Mouse (Mus musculus): ENCODE measurements around the gene Yju2. TPM values are rescaled to one million over a fixed set of nuclear protein-coding genes. Genes with fewer than 3 reads are reported as not detected.
A peak's percentile ranks its signal among the peaks of the same experiment; 100 is the strongest.

Yju2 gene
- polyA plus RNA-seq, 1 experiment from 2014 or later = 24.2 TPM

GRCm38 (mm10) chr17:55990278-55990898 is 31.5 kb downstream of the Yju2 start:
- Histone ChIP-seq H3K27me3 (replicated peaks) (no peaks in the 10 kb centered on the region), H3K9ac (no peak overlapping the region), H3K4me1 (peaks cover 12% of the 10 kb centered on the region), H3K4me2 (replicated peaks) (no peak overlapping the region), H3K4me3 (no peak overlapping the region), H3K9me3 (no peaks in the 10 kb centered on the region), H3K27ac (no peak overlapping the region), H3K36me3 (peaks cover 52% of the 10 kb centered on the region)
- 87% methylated on average over 8 of the region's 8 CpGs for WGBS
- ATAC-seq (ENCODE audit: low FRiP score, low read depth) = no peak

- H3K9me3 ChIP-seq = no peaks in the 10 kb centered on the region
- no peak overlapping the region for H3K4me3 ChIP-seq
- peak overlapping the region; percentile 17; the same call in 1 of the 2 replicates for H3K9ac ChIP-seq
- peaks cover 17% of the 10 kb centered on the region for H3K27me3 ChIP-seq (replicated peaks)
- H3K4me2 ChIP-seq (replicated peaks) = no peak overlapping the region
- no peak for ATAC-seq (ENCODE audit: low FRiP score, low read depth)
- peaks cover 47% of the 10 kb centered on the region for H3K36me3 ChIP-seq
- no peak overlapping the region for H3K27ac ChIP-seq
- WGBS = 90% methylated on average over 15 of the region's 15 CpGs
- 0 out of 2 replicates have a peak, but pooled peaks cover 7% of the 10 kb centered on the region for H3K4me1 ChIP-seq
Observed at GRCm38 (mm10) chr17:55996007-55996406, 37.1 kb downstream of the Yju2 start.

GRCm38 (mm10) chr17:55999794-56000499 is 41.0 kb downstream of the Yju2 start:
- WGBS = 7% methylated on average over 30 of the region's 30 CpGs
- no peak overlapping the region for H3K27ac ChIP-seq
- H3K9ac ChIP-seq = no peak overlapping the region
- H3K27me3 ChIP-seq (replicated peaks) = peaks cover 21% of the 10 kb centered on the region
- peaks cover 20% of the 10 kb centered on the region for H3K36me3 ChIP-seq
- 0 out of 2 replicates have a peak, but pooled peaks cover 7% of the 10 kb centered on the region for H3K4me1 ChIP-seq
- H3K9me3 ChIP-seq = no peaks in the 10 kb centered on the region
- H3K4me3 ChIP-seq = no peak overlapping the region
- peak overlapping the region; percentile 38 for H3K4me2 ChIP-seq (replicated peaks)
- peak; percentile 37; the same call in 1 of the 2 replicates for ATAC-seq (ENCODE audit: low FRiP score, low read depth)

DNA sequence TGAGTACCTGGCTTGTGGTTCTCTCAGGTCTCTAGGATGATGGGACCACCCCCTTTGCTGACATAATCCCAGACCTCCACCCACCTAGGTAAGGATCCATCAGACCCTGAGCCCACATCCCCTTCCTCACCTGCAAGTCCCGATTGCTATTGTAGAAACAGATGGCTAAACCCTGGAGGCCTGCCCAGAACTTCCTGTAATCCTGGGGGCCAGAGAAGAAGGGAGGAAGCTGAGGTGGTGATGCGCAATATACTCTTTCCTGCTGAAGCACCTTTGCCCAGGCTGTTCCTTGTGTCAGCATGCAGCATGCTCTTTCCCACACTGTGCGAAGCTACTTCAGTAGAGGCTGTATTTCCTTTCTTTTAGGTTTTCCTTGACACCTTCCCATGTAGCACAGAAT is 44.1 kb downstream of the Yju2 start:
- no peaks in the 10 kb centered on the region for H3K36me3 ChIP-seq
- H3K27ac ChIP-seq = no peak overlapping the region
- no peak overlapping the region for H3K4me2 ChIP-seq (replicated peaks)
- 76% methylated on average over 3 of the region's 3 CpGs for WGBS
- no peak overlapping the region for H3K9ac ChIP-seq
- no peak overlapping the region for H3K4me3 ChIP-seq
- H3K4me1 ChIP-seq = peaks cover 13% of the 10 kb centered on the region
- no peak for ATAC-seq (ENCODE audit: low FRiP score, low read depth)
- H3K27me3 ChIP-seq (replicated peaks) = peaks cover 21% of the 10 kb centered on the region
- no peaks in the 10 kb centered on the region for H3K9me3 ChIP-seq

- H3K9me3 ChIP-seq = no peaks in the 10 kb centered on the region
- WGBS = 58% methylated on average over 13 of the region's 13 CpGs
- 0 out of 2 replicates have a peak within 1 kb of the TSS, but pooled peaks have one; percentile 6 for H3K9ac ChIP-seq
- H3K36me3 ChIP-seq = no peaks in the 10 kb centered on the region
- H3K4me2 ChIP-seq (replicated peaks) = no peak within 1 kb of the TSS
- ATAC-seq (ENCODE audit: low FRiP score, low read depth) = no peak
- no peak within 1 kb of the TSS for H3K4me3 ChIP-seq
- H3K4me1 ChIP-seq = peaks cover 15% of the 10 kb centered on the region
- H3K27ac ChIP-seq = no peak within 1 kb of the TSS
- H3K27me3 ChIP-seq (replicated peaks) = peaks cover 9% of the 10 kb centered on the region
Observed at GRCm38 (mm10) chr17:56005415-56006061, 46.6 kb downstream of the Yju2 start, which contains the start of the genes Stap2 and Mpnd. Gene Stap2, minus strand, starts transcription at chr17:56005584. Gene Mpnd, plus strand, starts transcription at chr17:56005711.

GRCm38 (mm10) chr17:56006956-56007355 is 48.1 kb downstream of the Yju2 start:
- peaks cover 24% of the 10 kb centered on the region for H3K4me1 ChIP-seq
- H3K27me3 ChIP-seq (replicated peaks) = 0 out of 2 replicates have a peak, but pooled peaks cover 4% of the 10 kb centered on the region
- WGBS = 54% methylated on average over 10 of the region's 10 CpGs
- H3K36me3 ChIP-seq = peaks cover 11% of the 10 kb centered on the region
- no peak overlapping the region for H3K4me2 ChIP-seq (replicated peaks)
- H3K9ac ChIP-seq = no peak overlapping the region
- H3K27ac ChIP-seq = no peak overlapping the region
- no peaks in the 10 kb centered on the region for H3K9me3 ChIP-seq
- H3K4me3 ChIP-seq = no peak overlapping the region
- ATAC-seq (ENCODE audit: low FRiP score, low read depth) = no peak

GRCm38 (mm10) chr17:56007444-56008355 is 48.8 kb downstream of the Yju2 start:
- ATAC-seq (ENCODE audit: low FRiP score, low read depth) = peak; percentile 3
- Histone ChIP-seq H3K4me1 (peaks cover 24% of the 10 kb centered on the region), H3K27ac (peak overlapping the region; percentile 88), H3K27me3 (replicated peaks) (0 out of 2 replicates have a peak, but pooled peaks cover 3% of the 10 kb centered on the region), H3K9me3 (no peaks in the 10 kb centered on the region), H3K4me2 (replicated peaks) (peak overlapping the region; percentile 93), H3K36me3 (peaks cover 18% of the 10 kb centered on the region), H3K9ac (no peak overlapping the region; the same call in 1 of the 2 replicates), H3K4me3 (peak overlapping the region; percentile 20)
- WGBS = 35% methylated on average over 14 of the region's 14 CpGs

DNA sequence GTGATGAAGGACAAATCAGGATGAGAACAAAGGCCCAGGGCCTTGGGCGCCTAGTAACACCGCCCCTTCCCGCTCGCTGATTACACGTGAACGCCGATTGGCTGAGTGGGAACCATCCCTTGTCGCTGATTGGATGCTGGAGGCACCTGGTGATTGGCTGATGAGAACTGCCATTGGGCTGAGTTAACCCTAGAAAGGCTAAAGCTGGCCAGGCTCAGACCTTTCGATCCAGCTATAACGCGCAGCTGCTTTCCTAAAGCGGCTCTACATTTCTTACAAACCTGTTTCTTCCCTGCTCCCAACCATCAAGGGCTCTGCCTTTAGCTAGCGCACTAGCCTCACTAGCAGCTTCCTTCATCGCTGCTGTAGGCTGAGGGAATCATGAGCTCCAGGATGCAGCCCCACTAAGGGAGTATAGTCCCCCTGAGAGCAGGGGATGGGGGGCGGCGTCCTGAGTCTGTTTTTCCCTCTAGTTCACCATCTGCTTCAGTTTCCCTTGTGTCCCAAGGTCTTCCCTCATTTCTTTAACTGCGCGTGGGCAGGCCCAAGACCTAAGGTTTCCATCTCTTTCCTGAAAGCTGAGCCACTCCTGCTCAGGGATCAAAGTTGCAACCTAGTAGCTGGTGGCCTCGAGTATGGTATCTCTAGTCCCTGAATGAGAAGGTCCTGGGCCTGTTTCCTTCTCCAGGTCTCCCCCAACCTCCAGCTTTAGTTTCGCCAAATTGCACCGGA is 49.6 kb downstream of the Yju2 start:
- peak overlapping the region; percentile 88 for H3K27ac ChIP-seq
- no peaks in the 10 kb centered on the region for H3K27me3 ChIP-seq (replicated peaks)
- H3K4me1 ChIP-seq = peaks cover 24% of the 10 kb centered on the region
- peaks cover 24% of the 10 kb centered on the region for H3K36me3 ChIP-seq
- H3K4me3 ChIP-seq = peak overlapping the region; percentile 68
- WGBS = under 1% methylated on average over 21 of the region's 21 CpGs
- peak overlapping the region; percentile 93 for H3K4me2 ChIP-seq (replicated peaks)
- peak overlapping the region; percentile 73 for H3K9ac ChIP-seq
- peak; percentile 93 for ATAC-seq (ENCODE audit: low FRiP score, low read depth)
- no peaks in the 10 kb centered on the region for H3K9me3 ChIP-seq

DNA sequence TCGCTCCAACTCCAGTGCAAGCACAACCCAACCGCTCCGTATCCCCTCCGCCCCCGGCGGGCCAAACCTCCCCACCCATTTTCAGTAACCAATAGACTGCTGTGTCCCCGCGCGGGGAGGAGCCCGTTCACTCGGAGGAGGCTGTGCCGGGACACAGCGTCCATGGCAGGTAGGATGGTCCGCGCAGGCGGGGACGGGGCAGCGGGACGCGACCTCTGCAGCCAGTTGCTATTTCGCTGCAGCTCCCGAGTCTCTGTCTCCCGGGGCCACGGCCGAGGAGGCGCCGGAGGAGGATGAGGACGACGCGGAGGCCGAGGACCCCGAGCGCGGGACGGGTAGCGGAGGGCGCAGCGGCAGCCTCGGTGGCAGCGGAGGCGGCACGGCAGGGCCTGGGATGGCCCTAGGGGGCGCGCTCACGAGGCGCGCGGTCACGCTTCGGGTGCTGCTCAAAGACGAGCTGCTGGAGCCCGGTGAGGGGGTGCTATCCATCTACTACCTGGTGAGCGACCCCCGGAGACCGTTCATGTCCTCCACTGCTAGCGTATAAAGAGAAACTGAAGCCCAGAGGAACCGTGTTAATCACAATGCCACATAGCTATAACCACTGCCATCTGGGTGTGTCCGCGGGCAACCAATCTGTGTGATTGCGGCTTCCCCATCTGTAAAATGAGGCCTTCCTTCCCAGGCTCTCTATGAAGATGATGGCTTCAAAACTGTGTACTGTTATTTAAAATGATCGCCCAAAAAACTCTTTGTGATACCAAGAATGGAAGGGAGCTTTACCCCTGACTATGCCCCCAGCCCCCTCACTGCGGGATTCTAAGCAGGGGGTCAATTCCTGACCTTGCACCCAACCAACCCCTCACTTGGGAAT is 50.4 kb downstream of the Yju2 start:
- Histone ChIP-seq H3K27me3 (replicated peaks) (no peaks in the 10 kb centered on the region), H3K4me1 (peaks cover 24% of the 10 kb centered on the region), H3K4me2 (replicated peaks) (peak overlapping the region; percentile 93), H3K9me3 (no peaks in the 10 kb centered on the region), H3K36me3 (peaks cover 33% of the 10 kb centered on the region), H3K9ac (peak overlapping the region; percentile 73), H3K4me3 (peak overlapping the region; percentile 68), H3K27ac (peak overlapping the region; percentile 88)
- peak; percentile 89 for ATAC-seq (ENCODE audit: low FRiP score, low read depth)
- 1% methylated on average over 62 of the region's 62 CpGs for WGBS

DNA sequence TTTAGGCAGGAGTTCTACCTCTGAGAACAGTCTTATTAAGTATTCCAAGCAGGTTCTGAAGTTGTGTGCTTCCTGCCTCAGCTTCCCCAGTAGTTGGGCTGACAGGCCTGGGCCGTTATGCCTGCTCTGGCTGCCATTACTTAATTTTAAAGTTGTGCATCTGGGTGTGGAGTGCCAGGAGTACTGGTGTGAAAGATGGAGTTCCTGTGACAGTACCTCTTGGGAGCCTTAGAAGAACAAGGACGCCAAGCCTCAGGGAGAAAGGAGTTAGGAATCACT is 51.0 kb downstream of the Yju2 start:
- H3K27me3 ChIP-seq (replicated peaks) = no peaks in the 10 kb centered on the region
- H3K4me1 ChIP-seq = peaks cover 24% of the 10 kb centered on the region
- peak overlapping the region; percentile 73 for H3K9ac ChIP-seq
- ATAC-seq (ENCODE audit: low FRiP score, low read depth) = no peak
- H3K27ac ChIP-seq = no peak overlapping the region
- no peaks in the 10 kb centered on the region for H3K9me3 ChIP-seq
- H3K4me3 ChIP-seq = peak overlapping the region; percentile 68
- 52% methylated on average over 2 of the region's 2 CpGs for WGBS
- peak overlapping the region; percentile 93 for H3K4me2 ChIP-seq (replicated peaks)
- H3K36me3 ChIP-seq = peaks cover 36% of the 10 kb centered on the region
